Mouse (Mus musculus) layer of hippocampus, postnatal 10 days (tissue): Measurements from ENCODE around the gene Limch1. TPM values are rescaled to one million over a fixed set of nuclear protein-coding genes. Genes with fewer than 3 reads are reported as not detected.

Experiments
- DNase-seq, 2 experiments: peaks; one replicate each; pipeline ENCODE4 v3.0.0; 2021; ENCODE audit warnings: low spot score in 2 of 2
- total RNA-seq, 2 experiments: library from RNA; stranded (reverse); gene quantifications; 2 replicates each; pipeline ENCODE4 v1.2.3; 2021

Gene Limch1
- total RNA-seq, 2 experiments from 2014 or later = 121 to 123 TPM

GRCm38 (mm10) chr5:66967147-66967546 lies 221.5 kb downstream of the Limch1 start:
- DNase-seq = no peak

DNA sequence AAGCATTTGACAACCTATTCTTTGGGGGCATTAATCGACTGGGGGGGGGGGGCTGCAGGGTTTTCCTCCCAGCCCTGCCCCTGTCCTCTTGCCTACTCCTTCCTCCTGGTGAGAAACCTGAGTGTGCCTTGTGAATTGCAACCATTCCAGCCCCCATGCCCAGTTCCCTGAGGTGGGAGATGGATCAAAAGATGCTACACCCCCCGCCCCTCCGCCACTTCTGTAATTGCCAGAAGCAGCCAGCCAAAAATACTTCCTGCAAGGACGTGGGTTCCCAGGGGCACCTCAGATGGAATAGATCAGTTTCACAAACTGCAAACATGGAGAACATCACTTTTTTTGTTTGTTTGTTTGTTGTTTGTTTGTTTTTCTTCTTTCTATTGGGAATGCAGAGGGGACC lies 222.0 kb downstream of the Limch1 start:
- DNase-seq = no peak

- DNase-seq = peak; percentile 44 to 60
These were observed 222.6 kb downstream of the Limch1 start for GRCm38 (mm10) chr5:66968059-66968833.

DNA sequence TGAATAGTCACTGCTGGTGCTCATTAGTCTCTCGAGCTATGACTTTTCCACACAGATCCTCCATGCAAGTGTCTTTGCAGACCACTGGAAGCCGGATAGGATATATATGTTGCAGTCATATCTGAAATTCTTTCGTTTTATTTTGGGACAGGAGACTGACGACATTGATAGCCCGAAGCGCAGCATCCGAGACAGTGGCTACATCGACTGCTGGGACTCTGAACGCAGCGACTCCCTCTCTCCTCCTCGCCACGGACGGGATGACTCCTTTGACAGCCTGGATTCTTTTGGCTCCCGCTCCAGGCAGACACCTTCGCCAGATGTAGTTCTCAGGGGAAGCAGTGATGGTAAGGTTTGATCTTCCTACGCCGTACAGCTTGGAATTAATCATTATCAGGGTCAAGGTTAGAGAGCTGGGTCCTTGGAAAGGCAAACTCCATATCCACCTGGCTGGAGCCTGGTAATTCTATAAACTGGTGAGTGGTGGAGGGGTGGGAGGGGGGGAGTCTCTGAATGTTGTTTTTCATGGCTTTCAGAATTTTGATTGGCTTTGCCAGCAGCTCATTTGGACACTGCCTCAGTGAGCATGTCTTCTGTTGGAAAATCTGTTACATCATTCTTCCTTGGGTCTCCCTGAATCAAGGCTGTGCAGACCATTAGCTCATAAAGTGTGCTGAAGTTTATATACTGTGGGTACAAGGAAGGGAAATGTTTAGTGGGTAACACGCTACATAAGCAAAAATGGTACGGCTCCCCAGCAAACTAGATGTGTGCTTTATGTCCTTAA lies 223.5 kb downstream of the Limch1 start:
- no peak for DNase-seq

DNA sequence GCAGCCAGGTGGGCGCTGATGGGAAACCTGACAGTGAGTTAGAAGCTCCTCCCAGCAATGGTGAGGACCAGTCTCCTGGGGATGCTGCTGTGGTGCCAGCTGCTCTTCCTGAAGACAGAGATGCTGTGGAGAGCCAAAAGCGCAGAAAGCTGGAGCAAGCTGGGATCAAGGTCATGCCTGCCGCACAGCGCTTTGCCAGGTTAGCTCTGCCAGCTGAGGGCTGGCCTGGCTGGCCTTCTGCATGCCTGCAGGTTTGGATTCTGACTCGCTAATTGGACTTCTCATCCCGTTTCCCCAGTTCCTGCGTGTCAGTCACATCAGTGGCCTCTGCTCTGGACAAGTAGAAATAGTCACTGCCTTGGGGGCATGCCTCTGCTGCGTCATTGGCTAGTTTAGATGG lies 230.0 kb downstream of the Limch1 start:
- no peak for DNase-seq

- peak; percentile 44 to 53 for DNase-seq
These were observed 233.9 kb downstream of the Limch1 start for GRCm38 (mm10) chr5:66979332-66980218.

DNA sequence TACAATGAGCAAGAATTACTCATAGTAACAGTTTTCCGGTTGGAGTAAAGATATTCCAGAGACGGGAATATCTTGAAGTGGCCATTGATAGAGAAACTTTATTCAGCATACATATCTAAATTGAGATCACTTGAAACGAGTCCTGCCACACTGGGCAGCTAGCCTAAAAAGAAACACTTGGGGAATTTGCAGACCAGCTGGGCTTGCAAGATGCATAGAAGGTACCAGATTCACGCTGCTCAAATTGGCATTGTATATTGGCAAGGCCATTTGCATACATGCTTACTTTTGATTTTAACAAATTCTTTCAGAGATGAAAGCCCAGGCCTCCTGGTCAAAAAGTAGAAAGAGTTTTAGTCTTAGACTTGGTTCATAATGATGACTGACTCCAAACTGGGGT lies 235.2 kb downstream of the Limch1 start:
- no peak for DNase-seq

DNA sequence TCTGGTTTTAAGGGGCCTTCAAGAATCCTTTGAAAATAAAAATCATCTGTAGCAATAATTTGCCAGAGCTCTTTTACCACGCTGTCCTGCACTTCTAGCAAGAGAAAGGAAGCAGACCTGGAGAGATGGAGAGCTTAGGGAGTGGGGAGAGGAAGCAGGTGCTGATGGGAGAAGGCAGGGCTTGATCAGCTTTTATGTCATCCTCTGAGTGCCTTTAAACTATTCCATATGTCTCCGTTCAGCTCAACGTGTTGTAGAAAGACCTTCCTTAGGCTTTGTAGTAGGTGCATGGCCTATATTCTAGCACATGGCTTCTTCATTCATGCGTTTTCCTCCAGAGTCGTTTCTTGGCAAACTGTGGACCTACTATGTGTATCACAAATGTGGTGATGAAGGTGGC lies 237.5 kb downstream of the Limch1 start:
- DNase-seq = no peak

GRCm38 (mm10) chr5:66988926-66989325 lies 243.3 kb downstream of the Limch1 start:
- no peak for DNase-seq

DNA sequence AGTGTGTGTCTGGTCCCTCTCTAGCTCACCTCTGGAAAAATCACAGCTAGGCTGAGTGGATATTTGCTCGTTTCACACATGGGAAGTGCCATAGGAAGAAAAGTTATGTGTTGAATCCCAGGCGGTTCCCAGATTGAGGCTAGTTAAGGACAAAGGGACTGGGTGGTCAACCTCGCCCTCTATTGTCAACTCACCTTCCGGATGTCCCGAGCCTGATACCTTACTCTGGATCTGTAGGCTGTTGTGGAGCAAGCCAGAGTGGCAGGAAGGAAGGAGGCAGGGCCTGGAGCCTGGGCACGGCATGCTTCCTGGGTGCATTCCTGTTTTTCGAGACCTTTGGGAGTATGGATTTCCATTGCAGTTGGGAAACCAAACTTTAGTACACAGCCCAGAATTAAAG lies 243.9 kb downstream of the Limch1 start:
- DNase-seq = no peak

DNA sequence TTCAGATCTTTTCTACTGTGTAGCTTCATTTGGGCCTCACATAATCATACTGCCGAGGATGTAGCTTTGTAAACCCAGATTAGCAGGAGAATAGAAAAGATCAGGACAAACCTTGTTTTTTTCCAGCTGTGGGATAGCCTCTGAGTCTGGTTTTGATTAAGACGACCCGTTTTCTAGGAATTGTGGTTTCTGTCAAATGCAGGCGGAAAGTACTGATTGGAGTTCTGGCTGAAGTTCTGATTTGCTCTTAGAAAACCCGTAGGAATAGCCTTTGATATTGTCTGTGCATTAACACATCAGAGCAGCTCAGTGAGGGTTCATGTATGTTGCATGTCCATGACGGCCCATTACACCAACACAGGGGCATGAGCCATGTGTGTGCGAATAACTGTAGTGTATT lies 246.8 kb downstream of the Limch1 start:
- no peak for DNase-seq

- no peak for DNase-seq
These were observed 247.4 kb downstream of the Limch1 start for GRCm38 (mm10) chr5:66993076-66993475.

DNA sequence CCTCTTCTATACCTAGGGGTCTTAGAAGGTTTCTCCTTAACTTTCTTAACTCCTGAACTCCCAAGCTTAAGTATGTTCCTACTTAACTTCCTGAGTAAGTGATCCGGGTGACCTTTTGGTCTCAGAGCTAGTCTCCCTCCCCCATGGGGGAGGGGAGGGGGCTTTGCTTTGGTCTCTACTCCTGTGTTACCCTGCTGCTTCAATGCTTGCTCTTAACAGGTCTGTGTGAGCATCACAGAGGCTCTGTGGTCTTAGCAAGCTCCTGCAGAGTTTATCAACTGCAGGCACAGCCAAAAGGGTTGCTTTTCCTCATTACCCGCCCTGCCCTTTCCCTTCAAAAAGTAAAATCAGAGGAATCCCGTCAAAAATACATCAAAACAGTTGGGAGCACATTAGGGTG lies 250.5 kb downstream of the Limch1 start:
- no peak for DNase-seq

DNA sequence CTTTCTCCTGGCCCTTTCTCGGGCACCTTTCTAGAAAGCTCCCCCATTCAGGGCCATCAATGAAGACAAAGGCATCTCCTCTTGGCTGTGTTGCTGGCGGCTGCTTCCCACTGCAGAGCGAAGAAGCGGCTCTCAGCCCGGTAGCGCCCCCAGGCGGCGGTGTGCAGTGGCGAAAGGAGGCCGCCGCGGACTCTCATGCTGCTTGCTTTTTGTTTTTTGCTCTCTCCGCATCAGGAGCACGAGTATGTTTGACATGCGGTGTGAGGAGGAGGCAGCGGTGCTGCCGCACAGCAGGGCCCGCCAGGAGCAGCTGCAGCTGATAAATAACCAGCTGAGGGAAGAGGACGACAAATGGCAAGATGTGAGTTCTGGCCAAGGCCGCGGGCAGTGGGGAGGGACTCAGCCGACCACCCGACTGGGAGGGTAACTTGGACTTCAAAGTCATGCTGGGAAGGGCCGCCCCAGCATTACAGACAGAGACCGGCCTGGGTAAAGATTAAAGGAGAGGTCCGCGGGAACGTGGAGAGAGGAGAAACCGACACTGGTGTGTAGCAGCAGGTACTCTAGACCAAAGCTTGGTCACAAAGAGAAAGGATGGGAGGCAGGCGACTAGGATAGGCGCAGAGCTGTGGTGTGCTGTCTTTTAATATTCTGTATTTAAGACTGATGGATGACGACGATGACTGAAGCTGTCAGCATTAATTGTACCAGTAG lies 251.4 kb downstream of the Limch1 start:
- DNase-seq = peak; percentile 92 to 93

GRCm38 (mm10) chr5:66997600-66997930 lies 251.9 kb downstream of the Limch1 start:
- DNase-seq = no peak

DNA sequence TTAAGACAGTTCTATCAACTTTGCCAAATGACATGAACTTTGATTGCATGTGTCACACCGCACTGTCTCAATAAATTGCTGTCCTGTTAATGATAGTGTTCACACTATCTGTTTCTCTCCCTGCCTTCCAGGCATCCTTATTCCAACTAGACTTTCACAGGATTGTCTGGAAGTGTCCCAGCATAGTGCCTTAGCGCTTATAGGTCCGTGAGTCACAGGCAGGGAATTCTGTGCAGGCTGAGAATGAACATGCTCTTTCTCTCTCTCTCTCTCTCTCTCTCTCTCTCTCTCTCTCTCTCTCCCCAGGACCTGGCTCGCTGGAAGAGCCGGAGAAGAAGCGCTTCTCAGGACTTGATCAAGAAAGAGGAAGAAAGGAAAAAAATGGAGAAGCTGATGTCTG lies 252.7 kb downstream of the Limch1 start:
- DNase-seq = no peak

- DNase-seq = no peak
These were observed 256.7 kb downstream of the Limch1 start for GRCm38 (mm10) chr5:67002346-67002745.

DNA sequence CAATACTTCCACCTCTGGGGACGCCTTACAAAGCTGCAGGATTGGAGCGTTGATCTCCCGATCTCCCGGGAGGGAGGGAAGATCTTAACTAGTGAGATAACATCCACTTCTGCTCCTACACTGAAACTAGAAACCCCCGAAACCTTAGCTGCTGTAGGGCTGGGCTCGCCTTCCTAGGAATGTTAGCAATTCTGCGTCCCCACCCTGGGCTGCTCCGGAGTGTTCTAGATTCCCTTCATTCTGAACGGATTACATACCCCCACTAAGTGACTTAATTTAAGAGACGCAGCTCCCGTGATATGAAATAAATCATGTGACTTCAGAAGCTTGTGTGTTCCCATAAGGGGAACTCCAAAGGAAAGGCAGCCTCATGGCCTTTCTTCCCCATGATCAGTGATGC lies 259.0 kb downstream of the Limch1 start:
- no peak for DNase-seq

DNA sequence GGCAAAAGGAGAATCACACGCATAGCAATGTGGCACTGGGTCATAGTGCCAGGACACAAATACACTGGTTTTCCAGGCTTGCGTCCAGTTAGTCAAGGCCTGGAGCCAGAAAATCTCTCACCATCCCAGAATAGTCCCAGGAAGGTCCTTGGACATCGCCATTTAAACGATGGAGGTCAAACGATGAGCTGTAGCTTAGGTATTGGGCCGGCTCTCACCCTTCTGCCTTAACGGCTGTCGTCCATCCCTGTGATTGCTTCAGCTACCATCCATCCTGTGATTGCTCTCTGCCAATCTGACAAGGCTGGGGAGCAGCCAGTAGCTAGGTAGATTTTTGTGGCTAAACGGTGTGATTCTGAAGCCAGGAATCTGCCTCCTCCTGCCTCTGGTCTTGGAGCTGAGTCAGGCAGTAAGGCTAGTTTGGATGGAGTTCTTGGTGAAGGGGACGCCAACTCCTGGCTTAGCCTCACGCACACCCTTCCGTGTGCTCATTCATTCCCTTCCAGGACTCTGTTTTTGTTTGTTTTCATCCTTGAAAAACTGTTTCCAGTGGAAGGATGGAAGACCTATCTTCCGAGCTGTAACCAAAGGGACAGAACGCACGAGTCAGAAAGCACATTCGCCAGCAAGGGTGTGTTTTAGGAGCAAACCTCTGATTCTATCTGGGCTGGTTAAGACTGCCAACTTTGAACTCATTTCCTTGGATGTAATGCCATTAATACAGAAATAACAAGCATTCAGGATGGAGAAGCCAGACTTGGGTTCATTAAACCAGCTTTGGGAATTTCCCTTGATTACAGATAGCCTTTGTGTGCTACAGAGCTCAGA lies 265.6 kb downstream of the Limch1 start:
- peak; percentile 48 to 53 for DNase-seq

DNA sequence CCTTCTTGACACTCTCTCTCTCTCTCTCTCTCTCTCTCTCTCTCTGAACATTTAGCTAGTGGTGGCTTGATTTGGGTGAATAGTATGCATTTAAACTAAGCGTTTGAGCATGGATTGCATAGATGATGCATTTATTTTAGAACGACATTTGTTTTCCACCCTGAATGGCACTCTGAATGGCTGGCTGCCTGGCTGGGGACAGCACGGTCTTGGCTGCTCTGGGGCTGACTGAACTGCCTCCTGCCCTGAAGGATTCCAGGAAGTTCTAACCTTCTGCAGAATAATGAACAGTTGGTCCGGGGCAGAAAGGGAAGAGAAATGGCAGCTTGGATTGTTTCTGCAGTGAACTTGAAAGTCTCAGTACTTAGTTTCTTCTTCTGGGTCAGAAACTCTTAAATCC lies 266.4 kb downstream of the Limch1 start:
- DNase-seq = no peak
